Mouse (Mus musculus) gastrocnemius, postnatal 25 days (tissue): ENCODE data around the gene Usp40. TPM values are rescaled to one million over a fixed set of nuclear protein-coding genes. Genes with fewer than 3 reads are reported as not detected.

ENCODE experiments used
- microRNA-seq, 2 experiments: library from miRNA; unstranded; fragments of <30 nt; microRNA quantifications; one replicate each; pipeline ENCODE4 v1.2.0; 2021; ENCODE audit warnings: borderline replicate concordance in 2 of 2
- total RNA-seq, 2 experiments: library from RNA; stranded (reverse); gene quantifications; 1 replicate in 1 of 2; 2 replicates in 1 of 2; pipeline ENCODE4 v1.2.3; 2021

Usp40 gene
- total RNA-seq, 2 experiments from 2014 or later, result 9.0 to 10.6 TPM

Small RNA genes lying within 50 kb of the gene (microRNA-seq; reads per million reads assigned to microRNA genes)
- 0 reads per million in 2 experiments for gene Gm25198

Other genes with a start within 250 kb of the Usp40 start
- under 1 TPM in 1 of 2 experiments, not detected in 1; 0.24 TPM for gene Sag, start 204.9 kb downstream of the Usp40 start, total RNA-seq
- gene Dgkd, start 155.3 kb downstream of the Usp40 start, total RNA-seq, result 10 to 100 TPM; 28.5 to 34.6 TPM
- gene Ugt1a10, start 46.8 kb upstream of the Usp40 start, total RNA-seq, result not detected
- not detected for gene Ugt1a9, start 62.2 kb upstream of the Usp40 start, total RNA-seq
- not detected for gene Ugt1a8, start 79.3 kb upstream of the Usp40 start, total RNA-seq
- under 1 TPM; 0.23 to 0.62 TPM for gene Ugt1a7c, start 86.5 kb upstream of the Usp40 start, total RNA-seq
- gene Ugt1a6b, start 94.7 kb upstream of the Usp40 start, total RNA-seq, result 1 to 10 TPM in 1 of 2 experiments, under 1 TPM in 1; 0.49 to 2.1 TPM
- 1 to 10 TPM in 1 of 2 experiments, under 1 TPM in 1; 0.95 to 2.3 TPM for gene Ugt1a6a, start 126.3 kb upstream of the Usp40 start, total RNA-seq
- not detected for gene Ugt1a5, start 157.5 kb upstream of the Usp40 start, total RNA-seq
- gene Ugt1a2, start 192.1 kb upstream of the Usp40 start, total RNA-seq, result under 1 TPM in 1 of 2 experiments, not detected in 1; 0.27 TPM
- gene Dnajb3, start 197.2 kb upstream of the Usp40 start, total RNA-seq, result under 1 TPM in 1 of 2 experiments, not detected in 1; 0.27 TPM
- under 1 TPM in 1 of 2 experiments, not detected in 1; 0.13 TPM for gene Ugt1a1, start 203.4 kb upstream of the Usp40 start, total RNA-seq
- gene Mroh2a, start 218.4 kb upstream of the Usp40 start, total RNA-seq, result not detected